Mouse (Mus musculus) 416B (cell line): ENCODE data around the gene Rpp25l.
"Not testable (repeated sequence)": the region's sequence is repeated elsewhere in the genome, so short reads cannot be mapped to it uniquely, and the experiment has no call there.

Experiments
- DNase-seq: peaks from one replicate; pipeline ENCODE4 v3.0.0; 2011; ENCODE audit warnings: low read depth

Rpp25l gene

GRCm38 (mm10) chr4:41713197-41714067 is at the start of gene Rpp25l:
TSS of gene Rpp25l (minus strand) at chr4:41713534.
- DNase-seq = peak; percentile 73

DNA sequence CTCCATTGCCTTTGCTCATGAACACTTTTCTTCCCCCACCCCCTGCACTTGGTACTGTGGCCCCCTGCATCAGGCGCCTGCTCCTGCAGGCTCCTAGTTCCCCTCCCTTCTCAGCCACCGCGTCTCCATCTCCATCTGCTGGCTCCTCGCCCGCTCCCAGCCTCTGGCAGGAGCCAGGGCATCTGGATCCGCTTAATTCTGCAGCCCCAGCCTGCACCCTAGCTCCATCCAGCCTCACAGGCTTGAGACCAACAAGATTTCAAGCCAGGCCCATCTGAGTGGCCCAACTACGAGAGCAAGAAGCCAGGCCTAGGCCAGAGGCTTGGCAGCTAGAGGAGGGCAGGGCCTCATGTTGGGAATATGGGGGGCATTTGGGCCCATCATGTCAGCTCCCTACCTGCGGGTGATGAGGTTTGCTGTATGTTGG is 49.4 kb upstream of the Rpp25l start:
- DNase-seq = not testable (repeated sequence)

GRCm38 (mm10) chr4:41762099-41762687 is 48.9 kb upstream of the Rpp25l start:
- DNase-seq = no peak

- DNase-seq = no peak
Measured at GRCm38 (mm10) chr4:41761680-41762079, 48.3 kb upstream of the Rpp25l start.

DNA sequence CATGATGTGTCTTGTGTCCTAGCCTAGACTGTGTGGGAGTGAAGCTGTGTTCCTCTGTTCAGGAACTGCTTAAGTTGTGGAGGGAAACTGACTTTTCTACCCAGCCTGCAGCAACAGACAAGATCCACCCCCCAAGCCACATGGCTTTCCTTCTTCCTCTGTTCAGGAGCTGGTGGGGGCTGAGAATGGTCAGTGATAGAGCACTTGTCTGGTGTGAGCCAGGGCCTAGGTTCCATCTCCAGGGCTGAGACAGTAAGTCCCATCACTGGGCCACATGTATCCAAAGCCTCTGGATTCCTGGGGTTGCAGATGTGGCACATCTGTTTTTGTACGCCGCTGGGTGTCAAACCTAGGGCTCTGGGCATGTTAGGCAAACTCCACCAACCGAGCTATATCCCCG is 47.6 kb upstream of the Rpp25l start:
- DNase-seq = no peak

DNA sequence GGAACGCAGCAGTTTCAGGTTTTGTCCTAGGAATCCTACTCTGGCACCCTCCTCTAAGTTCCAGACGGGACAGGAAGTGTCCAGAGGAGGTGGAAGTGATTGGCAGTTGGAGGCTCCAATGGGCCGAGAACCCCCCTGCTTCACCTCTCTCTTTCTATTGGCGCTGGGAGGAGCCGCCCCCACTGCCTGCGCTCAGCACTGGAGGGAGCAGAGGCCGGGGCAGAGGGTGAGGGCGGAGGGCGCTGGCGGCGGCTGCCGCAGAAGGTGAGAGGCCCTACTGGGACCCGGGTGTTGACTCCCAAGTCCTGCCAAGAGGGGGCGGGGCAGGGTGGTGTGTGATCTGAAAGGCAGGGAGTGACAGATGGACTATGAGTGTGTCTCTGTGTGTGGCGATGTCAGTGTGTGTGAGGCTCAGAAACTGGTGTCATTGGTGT is 47.0 kb upstream of the Rpp25l start:
- peak; percentile 33 for DNase-seq

DNA sequence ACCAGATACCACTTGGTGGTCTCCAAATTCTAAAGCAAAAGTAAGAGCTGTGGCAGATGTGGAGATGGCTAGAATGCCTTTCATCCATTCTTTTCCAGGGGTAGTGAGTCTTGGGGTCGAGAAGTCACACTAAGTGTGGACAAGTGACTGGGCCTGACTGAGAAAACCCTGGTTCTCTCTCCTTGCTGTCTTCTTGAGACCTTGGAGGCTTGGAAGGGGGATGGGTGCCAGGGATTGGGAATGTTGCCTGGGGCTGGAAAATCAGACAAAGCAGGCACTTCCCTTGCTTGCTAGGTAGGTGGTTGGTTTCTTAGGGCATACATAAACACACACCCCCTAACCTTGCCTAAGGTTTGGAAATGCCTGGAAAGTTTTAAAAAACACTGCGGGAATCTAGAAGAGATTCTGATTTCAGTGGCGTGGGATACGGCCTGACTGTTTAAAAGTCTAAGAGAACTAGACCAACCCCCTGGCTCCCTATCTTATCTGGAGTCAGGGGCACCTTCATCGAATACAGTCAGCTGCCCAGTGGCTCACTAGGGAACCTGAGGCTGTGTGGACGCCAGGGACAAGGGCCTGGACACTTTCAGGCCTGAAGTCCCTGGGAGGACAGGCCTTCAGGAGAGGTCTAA is 46.4 kb upstream of the Rpp25l start:
- no peak for DNase-seq

GRCm38 (mm10) chr4:41759206-41759605 is 45.9 kb upstream of the Rpp25l start:
- DNase-seq = peak; percentile 82

DNA sequence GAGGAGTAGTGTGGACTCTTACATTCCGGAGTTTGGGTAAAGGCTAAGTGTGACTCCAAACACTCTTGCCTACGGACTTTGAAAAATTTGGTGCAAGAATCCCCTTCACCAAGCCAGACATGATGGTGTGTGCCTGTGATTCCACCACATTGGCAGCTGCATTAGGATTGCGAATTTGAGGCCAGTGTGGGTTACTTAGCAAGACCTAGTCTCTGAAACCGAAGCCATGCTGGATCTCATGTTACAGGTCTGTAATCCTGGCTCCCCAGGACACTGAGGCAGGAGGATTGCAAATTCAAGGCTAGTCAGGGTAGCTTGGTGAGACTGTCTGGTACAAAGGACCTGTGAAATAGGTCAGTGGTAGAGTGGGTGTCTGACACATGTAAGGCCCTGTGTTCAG is 45.4 kb upstream of the Rpp25l start:
- DNase-seq = no peak

- no peak for DNase-seq
Measured at GRCm38 (mm10) chr4:41758021-41758420, 44.7 kb upstream of the Rpp25l start.

DNA sequence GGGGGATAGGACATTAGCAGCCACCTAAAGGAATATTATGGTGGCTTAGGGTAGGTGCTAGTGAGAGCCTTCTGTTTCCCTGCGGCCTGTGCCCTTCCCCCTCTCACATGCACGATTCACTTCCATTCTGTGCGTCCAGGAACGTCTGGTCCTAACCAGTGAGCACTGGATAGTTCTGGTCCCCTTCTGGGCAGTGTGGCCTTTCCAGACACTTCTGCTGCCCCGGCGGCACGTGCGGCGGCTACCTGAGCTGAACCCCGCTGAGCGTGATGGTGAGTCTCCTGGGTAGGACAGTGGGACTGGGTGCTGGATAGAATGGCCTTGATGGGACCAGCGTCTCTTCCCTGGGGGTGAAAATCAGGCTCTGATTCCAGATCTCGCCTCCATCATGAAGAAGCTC is 44.0 kb upstream of the Rpp25l start:
- DNase-seq = no peak

GRCm38 (mm10) chr4:41756440-41756839 is 43.1 kb upstream of the Rpp25l start:
- DNase-seq = no peak

- DNase-seq = peak; percentile 93
Measured at GRCm38 (mm10) chr4:41755338-41756305, 42.3 kb upstream of the Rpp25l start, which contains the start of gene Sigmar1. TSS of gene Sigmar1 (minus strand) at chr4:41756157.

DNA sequence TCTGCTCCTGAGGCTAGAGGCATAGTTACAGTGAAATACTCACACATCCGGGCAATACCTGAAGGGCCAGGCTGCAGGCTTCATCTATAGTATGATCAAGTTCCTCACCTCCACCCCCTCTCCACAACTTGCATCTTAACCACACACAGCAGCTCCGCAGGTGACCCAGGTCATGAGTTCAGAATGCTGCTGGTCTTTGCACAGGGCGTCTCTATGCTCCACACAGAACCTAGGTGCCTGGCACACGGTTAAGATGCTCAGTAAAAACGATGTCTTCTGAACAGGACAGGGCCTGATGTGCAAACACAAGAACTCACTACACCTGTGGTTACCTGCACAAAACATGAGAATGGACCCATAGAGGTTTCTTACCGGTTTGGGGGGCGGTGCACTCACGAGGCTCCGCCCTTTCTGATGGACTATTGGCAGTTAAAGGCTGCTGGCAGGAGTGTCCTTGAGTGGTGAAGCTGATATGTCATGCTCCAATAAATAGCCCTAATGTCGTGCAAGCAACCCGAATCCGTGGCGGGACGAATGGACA is 41.5 kb upstream of the Rpp25l start, which contains the start of gene Galt:
TSS of gene Galt (plus strand) at position 432 of the 541 bp plus-strand sequence.
- no peak for DNase-seq

DNA sequence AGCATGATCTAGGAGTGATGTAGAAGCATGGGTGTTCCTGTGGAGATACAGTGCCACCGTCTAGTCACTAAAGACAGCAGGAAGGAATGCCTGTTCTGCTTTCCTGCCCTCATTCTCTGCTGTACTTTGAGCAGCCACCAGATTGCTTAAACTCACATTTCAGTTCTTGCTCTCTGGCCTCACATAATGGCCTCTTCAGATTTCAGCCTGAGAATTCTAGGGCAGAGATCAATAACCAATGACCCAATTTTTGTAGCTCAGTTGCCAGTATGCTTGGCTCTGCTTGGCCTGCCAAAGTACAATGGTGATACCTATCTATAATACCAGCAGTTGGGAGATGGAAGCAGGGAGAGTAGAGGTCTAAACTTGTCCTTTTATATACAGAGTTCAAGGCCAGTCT is 31.7 kb upstream of the Rpp25l start:
- DNase-seq = no peak

GRCm38 (mm10) chr4:41744131-41744530 is 30.8 kb upstream of the Rpp25l start:
- no peak for DNase-seq

GRCm38 (mm10) chr4:41741158-41741560 is 27.8 kb upstream of the Rpp25l start:
- DNase-seq = peak; percentile 98

- DNase-seq = peak; percentile 71
Measured at GRCm38 (mm10) chr4:41740380-41741157, 27.2 kb upstream of the Rpp25l start.

- no peak for DNase-seq
Measured at GRCm38 (mm10) chr4:41739260-41739659, 25.9 kb upstream of the Rpp25l start.

- DNase-seq = no peak
Measured at GRCm38 (mm10) chr4:41738256-41738603, 24.9 kb upstream of the Rpp25l start.
